In genomic region chr6:119248578-119248977, GRCm38 (mm10) we compare ENCODE assay signal across 31 mouse cellular contexts. TPM values are rescaled to one million over a fixed set of nuclear protein-coding genes. Genes with fewer than 3 reads are reported as not detected.
"Had no signal": no experiment of that assay in that cellular context is flagged by ENCODE, and none has a peak within 500 bp of the region (broad histone marks: within the 10 kb centered on the region; RNA-seq: fewer than 3 reads in every experiment).

No protein-coding gene starts in this region.

- H3K4me1 ChIP-seq: heart, embryonic 13.5 days; heart, embryonic 15.5 days; hindbrain, embryonic 13.5 days; hindbrain, embryonic 15.5 days; kidney, embryonic 15.5 days; limb, embryonic 13.5 days; liver, embryonic 13.5 days; liver, embryonic 15.5 days had no signal

- H3K4me2 ChIP-seq: heart, embryonic 11.5 days; heart, embryonic 13.5 days; heart, embryonic 15.5 days; hindbrain, embryonic 13.5 days; hindbrain, embryonic 15.5 days; kidney, embryonic 15.5 days; limb, embryonic 13.5 days; liver, embryonic 11.5 days; liver, embryonic 13.5 days; liver, embryonic 15.5 days had no signal

- H3K9ac ChIP-seq: heart, embryonic 13.5 days; heart, embryonic 15.5 days; hindbrain, embryonic 13.5 days; hindbrain, embryonic 15.5 days; kidney, embryonic 15.5 days; limb, embryonic 13.5 days; liver, embryonic 13.5 days; liver, embryonic 15.5 days; liver, postnatal 0 days had no signal

- H3K4me3 ChIP-seq: heart, embryonic 13.5 days; heart, embryonic 15.5 days; hindbrain, embryonic 13.5 days; hindbrain, embryonic 15.5 days; kidney, embryonic 15.5 days; layer of hippocampus, adult 2 months; left cerebral cortex, adult 2 months; limb, embryonic 13.5 days; liver, embryonic 13.5 days; liver, embryonic 15.5 days had no signal

- H3K36me3 ChIP-seq: heart, embryonic 13.5 days; heart, embryonic 15.5 days; hindbrain, embryonic 13.5 days; hindbrain, embryonic 15.5 days; kidney, embryonic 15.5 days; limb, embryonic 13.5 days; liver, embryonic 13.5 days; liver, embryonic 15.5 days had no signal

- H3K9me3 ChIP-seq: heart, embryonic 15.5 days; hindbrain, embryonic 15.5 days; kidney, embryonic 15.5 days; liver, embryonic 15.5 days had no signal

- ATAC-seq: hindbrain, postnatal 0 days; intestine, embryonic 16.5 days; liver, postnatal 0 days had no signal

- H3K27me3 ChIP-seq: heart, embryonic 13.5 days; heart, embryonic 15.5 days; hindbrain, embryonic 13.5 days; hindbrain, embryonic 15.5 days; kidney, embryonic 15.5 days; limb, embryonic 13.5 days; liver, embryonic 13.5 days; liver, embryonic 15.5 days had no signal

- H3K27ac ChIP-seq: heart, embryonic 13.5 days; heart, embryonic 15.5 days; hindbrain, embryonic 13.5 days; hindbrain, embryonic 15.5 days; hindbrain, postnatal 0 days; kidney, embryonic 15.5 days; kidney, postnatal 0 days; layer of hippocampus, adult 2 months; left cerebral cortex, adult 2 months; limb, embryonic 13.5 days; liver, embryonic 13.5 days; liver, embryonic 15.5 days had no signal

- DNase-seq: gastrocnemius, postnatal 14 days; gastrocnemius, postnatal 36 days; heart, adult 18-20 months; heart, postnatal 14 days; heart, postnatal 36 days; kidney, adult 11 months; kidney, adult 2 months; kidney, adult 9 months; kidney, postnatal 14 days; kidney, postnatal 36 days; liver; liver, embryonic 13.5 days; liver, postnatal 0 days had no signal

RNA-seq across cellular contexts. Expression of gene Cacna2d4, which starts 12.3 kb away (rescaled TPM):
- total RNA-seq: heart, adult 18-20 months; heart, adult 8-10 months; heart, postnatal 36 days had no signal
- polyA plus RNA-seq: heart, embryonic 11.5 days; heart, embryonic 13.5 days; heart, embryonic 15.5 days; heart, postnatal 0 days; intestine, embryonic 14.5 days; kidney, postnatal 0 days; limb, embryonic 13.5 days; liver, embryonic 11.5 days; liver, embryonic 13.5 days; liver, embryonic 15.5 days had no signal

RNA-seq across cellular contexts. Expression of gene Cacna1c, which starts 52.4 kb away (rescaled TPM):
- total RNA-seq: hematopoietic stem cell, adult 5-6 weeks had no signal
